Mouse (Mus musculus) regulatory T cell (primary cell): ENCODE measurements around the gene Ano1.

Experiments used
- in situ Hi-C: fragments of 300-600 bp; cut with MboI, MseI; formaldehyde crosslinking; loops from one replicate; pipeline ENCODE4 v1.15.1; 2025; ENCODE audit warnings: high pct_unique_total_duplicates

The Ano1 gene

DNA sequence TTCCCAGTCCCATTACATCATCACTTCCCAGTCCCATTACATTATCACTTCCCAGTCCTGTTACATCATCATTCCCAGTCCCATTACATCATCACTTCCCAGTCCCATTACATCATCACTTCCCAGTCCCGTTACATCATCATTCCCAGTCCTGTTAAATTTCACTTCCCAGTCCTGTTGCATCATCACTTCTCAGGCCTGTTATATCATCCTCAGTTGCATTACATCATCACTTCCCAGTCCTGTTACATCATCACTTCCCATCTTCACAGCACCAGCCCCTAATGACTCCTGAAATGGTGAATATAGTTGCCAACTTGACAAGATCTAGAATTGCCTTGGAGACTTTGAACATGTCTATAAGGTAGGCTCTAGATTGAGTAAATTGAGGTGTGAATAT is 17.1 kb upstream of the Ano1 start:
- in situ Hi-C loops, result no loop called here

DNA sequence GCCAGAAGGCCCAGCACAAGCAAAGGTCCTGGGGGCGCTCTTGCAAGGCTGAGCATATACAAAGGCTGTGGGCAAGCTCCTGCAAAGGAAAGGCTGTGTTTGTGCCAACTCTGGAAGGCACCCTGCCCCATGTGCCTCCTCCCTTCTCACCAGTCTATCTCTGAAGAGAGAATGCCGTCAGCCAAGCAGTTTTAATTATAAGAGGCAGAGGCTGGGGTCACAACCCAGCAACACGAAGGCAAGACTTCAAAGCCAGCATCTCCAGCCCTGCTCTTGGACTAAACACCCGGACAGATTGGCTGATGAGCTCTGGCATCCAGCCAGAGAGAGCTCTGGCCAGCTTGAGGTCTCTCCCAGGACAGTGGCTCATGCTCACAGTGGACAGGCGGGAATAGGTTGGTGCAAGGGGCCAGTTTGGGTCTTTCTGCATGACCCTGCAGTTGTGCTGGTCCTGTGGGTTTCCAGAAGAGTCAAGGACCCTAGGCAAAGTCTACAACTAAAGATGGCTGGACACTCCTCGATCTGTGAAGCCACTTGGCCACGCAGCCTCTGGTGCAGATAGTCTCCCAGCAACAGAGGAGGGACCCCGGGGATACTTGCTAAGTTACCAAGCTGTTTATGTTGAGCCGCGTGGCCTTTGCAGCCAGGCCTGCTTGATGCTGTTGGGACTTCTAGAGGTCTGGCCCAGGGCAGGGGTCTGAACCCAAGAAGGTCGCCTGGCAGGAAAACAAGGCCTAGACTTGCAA is 12.9 kb upstream of the Ano1 start:
- in situ Hi-C loops, result no loop called here

DNA sequence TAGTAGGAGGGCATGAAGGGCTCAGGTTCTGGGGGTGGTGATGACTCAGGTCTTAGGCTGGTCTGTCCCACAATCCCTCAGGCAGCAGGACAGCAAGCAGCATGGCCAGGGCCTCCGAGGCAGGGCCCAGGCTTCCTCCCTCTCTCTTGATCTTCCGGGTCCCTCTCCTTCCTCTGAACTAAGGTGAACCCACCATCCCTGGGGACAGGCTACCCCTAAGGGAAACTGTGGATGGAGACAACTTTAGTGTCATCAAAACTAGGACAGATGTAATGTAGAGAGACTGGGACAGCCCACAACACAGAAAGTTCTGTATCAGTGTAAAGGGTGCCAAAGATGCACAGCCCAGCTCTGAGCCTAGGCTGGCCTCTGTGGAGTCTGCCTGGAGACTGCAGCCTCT is 12.2 kb upstream of the Ano1 start:
- in situ Hi-C loops, result no loop called here

DNA sequence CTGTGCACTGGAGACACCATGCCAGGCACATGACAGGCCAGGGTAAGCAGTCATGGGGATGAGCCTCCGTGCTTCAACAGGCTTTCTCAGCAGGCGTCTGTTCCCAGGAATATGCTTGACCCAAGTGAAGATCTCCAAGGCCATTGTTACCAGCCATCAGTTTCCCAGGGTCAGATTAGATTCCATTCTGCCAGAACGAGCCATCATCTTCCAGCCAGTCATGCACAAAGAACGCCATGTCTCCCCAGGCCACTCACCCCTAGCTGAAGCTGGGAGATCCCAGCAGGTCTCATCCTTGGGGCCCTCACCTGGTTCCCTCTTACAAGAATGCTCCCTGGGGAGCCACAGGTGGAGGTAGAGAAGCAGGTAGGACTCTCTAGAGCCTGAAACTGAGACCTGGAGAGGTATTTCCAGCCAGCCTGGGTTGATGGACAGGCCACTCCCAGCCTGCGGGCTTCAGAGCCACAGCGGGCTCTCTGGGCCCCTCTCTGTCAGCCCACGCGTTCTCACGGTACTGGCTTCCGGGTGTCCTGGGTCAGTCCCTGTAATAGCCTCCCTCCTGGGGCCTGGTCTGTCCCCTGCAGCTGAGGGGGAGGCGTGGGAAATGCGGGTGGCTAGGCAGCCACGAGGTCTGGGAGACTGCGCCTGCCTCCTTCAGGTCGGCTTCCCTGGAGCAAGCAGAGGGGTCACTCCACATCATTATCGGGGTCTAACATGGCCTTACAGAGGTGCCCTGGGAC is 10.9 kb upstream of the Ano1 start:
- in situ Hi-C loops, result no loop called here

DNA sequence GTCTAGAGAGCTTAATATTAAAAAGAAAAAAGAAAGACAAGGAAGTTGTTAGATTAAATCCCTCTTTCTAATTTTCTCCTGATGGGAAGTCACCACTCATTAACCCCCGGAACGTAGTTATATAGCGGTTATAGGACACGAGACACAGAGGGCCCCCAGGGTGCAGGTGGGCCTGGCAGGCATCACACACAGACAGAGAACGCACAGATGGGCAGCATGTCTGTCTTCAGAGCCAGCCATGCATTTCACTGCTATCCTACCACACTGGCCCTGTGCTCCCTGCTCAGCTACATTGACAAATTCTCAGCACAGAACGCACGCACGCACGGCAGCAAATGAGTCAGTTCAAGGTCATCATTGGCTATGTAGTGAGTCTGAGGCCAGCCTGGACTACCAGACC is 8.5 kb upstream of the Ano1 start:
- in situ Hi-C loops, result no loop called here

DNA sequence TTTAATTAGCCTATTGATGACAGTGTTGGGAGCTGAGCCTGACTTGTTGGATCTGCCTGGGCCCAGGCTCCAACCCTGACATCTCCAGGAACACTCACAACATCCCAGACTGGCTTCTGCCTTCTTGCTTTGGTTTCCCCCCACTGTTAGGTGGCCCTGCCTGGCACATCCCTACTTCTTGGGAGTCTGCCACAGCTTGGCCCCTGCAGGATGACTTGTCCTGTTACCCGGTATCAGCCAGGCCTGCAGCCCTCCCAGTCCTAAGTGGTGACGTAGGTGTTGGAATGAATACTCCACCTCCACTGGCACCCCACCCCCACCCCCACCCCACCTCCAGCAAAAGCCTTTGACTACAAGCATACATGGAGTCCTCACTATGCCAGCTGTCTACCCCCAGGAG is 7.7 kb upstream of the Ano1 start:
- in situ Hi-C loops, result no loop called here

DNA sequence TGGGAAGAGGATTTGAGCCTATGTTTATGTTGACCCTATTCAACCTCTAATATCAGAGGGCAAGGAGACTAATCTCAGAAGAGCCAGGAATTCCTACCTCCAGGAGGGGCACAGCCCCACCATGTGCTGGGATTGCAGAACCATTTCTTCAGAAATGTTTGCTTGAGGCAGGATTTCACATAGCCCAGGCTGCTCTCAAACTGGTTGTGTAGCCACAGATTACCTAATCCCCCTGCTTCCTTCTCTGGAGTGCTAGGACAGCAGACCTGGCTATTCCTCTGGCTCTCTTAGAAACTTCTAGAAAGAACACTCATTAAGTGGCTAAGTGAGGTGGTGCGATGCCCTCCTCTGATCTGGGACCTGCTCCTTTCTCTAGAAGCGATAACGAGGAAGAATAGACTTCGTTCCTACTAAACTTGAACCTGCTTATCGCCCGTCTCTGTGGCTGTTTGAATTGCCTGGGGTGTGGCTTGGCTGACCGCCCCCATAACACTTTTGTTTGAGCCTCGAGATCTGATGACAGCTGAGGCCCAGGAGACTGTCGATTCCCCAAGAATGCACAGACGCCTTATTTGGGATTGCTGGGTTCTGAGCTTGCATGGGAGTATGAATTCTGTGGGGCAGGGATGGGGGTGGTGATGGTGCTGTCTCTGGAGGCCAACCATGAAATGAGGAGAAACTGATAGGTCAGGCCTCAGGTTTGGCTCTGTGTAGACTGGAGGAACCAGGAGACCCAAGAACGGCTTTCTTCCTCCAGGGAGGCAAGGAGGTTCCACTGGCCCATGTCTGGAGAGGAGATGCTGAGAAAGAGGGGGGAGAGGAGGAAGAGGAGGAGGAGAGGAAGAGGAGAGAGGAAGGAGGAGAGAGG is 4.0 kb upstream of the Ano1 start:
- in situ Hi-C loops, result no loop called here

DNA sequence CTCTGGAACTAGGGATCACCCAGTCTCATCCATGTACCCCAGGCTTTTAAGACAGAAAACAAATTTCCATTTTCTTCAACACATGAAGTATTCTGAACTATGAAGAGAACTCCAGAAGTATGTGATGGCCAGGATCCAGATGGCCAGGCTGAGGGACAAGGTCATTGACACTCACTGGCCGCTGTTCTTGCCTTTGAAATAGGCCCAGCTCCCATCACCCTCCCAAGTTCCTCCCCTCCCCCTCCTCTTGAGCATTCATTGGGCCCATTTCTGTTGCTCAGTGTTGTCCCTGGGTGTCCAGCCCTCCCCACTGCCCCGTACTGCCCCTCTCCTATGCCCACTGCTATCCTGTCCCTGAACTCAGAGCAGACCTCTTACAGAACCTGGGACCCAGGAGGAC is 2.9 kb upstream of the Ano1 start:
- in situ Hi-C loops, result no loop called here

DNA sequence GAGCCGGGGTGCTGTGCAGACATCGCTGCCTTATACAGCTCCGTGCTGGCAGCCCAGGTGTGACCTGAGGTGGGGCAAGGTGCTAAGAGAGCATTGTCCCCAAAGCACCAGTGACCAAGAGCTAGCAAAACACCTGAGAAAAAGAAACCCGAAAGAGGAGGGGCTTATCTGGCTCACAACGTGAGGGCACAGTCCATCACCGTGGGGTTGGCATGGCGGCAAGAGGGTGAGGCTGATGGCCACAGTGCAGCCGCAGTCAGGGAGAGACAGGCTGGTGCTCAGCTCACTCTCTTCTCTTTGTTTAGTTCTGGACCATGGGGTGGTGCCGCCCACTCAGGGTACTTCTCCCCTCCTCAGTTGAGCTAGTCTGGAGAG is 1.9 kb upstream of the Ano1 start:
- in situ Hi-C loops, result no loop called here

DNA sequence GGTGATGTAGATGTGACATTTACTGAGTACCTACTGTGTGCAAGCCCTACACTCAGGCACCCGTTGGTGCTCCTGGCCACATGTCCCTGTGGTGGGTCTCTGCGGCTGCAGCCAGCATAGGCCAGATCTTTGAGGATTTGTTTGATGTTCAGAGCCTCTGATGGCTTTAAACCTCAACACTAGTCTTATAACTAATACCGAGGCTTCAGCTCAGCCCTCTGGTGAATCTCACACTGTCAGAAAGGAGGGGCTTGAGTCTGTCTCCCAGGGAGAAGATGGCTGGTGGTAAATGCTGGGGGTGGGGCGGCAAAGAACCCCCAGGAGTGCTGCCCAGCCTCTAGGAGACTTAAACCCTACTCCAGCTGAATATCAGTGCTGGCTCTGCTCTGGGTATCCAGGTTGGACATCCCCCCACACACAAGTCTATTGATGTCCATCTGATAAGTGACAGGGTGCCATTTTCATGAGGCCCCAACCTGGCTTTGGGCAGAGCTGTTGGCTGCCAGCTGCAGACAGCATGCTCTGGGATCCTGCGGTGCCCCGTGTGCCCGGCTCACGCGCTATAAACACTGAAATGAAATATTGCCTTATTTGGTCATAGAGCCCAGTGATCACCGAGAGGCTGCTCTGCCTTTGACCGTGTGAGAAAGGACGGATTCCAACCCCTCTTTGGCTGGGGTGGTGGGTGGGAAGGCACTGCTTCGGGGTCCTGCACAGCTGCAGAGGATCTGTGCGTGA is 1.3 kb upstream of the Ano1 start:
- in situ Hi-C loops, result no loop called here

DNA sequence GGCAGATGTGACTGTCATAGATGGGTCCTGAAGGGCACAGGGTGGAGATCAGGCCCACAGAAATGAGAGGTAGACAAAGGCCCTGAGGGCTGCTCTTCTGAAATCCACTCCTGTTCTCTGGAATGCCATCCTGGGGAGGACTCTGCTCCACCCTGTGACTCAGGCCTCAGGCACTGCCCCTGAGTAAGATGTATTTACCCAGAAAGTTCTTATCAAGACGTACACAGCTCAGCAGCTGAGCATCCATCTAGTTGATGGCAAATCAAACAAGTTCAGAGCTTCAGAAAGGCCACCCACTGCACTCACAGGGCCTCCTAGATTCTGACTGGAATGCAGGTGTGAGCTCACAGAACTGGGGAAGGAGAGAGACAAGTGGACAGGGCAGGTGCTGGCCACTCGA is 4.0 kb downstream of the Ano1 start:
- in situ Hi-C loops, result no loop called here

DNA sequence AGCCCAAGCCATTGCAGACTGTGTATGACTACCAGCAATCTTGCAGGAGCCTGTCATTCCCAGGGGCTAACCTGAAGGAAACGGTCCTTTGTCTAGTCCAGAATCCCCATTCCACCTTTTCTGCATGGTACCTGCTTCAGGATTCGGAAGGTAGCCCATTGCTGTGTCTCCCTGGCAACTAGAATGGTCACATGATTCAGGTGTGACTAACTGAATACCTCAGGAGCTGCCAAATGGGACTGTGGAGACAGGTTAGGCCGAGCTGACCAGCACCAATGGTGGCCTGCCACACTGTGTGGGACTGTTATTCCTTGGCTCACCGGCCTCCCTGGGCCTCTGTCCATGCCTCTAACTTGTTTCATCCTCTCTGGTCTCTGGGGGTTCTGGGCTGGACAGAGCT is 5.3 kb downstream of the Ano1 start:
- in situ Hi-C loops, result no loop called here

DNA sequence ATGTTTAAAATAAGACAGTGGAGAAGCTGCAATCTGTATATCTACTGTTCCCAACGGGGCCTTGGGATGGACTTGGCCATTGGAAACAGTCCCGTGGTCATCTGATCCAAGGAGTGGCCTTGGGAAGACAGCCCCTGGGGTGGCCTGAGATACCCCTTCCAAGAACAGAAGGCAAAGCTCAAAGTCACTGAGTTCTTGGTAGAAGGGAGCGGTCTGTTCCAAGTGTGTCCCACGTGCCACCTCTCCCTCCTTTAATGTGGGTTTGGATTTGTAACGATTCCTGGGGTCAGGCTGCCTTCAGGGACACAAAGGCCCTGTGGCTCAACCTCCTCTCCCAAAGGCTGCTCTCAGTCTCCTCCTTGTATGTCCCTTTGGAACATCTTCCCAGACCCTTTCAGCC is 7.9 kb downstream of the Ano1 start:
- in situ Hi-C loops, result no loop called here

DNA sequence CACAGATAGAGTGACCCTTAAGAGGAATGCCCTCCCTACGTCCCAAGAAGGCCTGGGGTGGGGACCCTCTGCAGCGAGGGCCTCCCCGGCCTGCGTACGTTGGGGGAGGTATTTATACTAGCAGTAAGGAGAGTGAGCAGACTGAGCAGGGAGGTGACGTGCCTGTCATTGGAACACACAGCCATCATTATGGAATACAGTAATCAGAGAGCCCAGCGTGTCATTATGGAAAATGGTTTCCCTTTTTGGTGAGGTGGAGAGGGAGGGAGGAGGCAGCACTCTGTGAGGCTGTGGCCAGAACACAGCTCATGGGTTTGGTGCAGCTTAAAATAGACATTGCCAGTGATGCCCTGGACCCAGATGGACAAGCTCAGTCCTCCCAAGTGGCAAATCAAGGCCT is 11.1 kb downstream of the Ano1 start:
- in situ Hi-C loops, result no loop called here

DNA sequence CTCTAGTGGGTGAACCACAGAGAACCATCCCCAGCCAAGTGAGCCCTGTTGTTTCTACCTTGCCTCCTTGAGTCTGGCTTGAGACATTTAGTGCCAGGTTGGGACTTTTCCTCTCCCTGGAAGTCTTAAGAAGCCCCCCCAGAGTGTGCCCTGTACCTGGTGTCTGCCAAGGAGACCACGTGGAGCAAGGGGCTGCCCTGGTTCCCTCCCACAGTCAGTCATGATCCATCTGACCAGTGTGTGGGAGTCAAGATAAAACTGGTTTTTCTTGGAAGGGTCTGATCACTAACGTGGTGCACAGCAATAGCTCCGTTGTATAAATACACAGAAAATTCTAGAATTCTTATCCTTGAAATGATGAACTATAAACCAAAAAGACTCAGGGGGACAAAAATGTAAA is 12.0 kb downstream of the Ano1 start:
- in situ Hi-C loops, result no loop called here

DNA sequence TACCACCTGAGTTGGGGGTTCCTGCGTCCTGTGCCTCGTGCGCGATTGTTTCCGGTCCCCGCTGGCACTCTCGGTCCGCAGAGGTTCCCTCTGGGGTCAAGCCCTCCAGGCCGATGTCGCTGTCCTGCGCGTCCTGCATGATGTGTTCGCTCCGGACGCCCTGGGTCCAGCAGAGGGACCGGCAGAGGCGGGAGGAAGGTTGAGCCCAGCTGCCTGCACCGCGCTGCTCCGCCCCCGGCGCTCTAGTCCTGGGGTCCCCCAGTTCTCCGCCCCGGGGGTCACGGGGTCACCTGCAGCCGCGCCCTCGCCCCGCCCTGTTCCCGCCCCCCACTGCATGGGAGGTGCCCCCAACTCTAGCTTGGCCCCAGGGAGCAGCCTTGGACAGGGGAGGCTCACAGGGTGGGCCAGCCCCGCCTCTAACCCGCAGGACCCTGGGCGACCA is 13.4 kb downstream of the Ano1 start:
- in situ Hi-C loops, result no loop called here

DNA sequence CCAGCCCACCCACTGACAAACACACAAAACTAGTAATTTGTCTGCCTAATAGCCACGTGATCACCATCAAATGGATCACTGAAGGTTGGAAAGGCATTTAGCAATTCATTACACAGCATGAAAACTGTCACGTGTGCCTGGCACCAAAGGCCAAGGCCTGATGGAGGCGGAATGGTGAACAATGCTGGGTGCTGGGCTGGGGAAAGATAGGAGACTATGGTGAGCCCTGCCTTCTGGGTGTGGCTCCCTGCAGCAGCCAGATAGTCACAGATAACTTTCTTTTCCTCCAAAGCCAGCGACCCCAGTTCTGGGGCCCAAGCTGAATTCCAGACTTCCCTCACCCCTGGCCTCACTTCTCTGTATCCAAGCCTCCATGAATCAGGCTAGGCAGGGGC is 19.9 kb downstream of the Ano1 start:
- in situ Hi-C loops, result no loop called here

DNA sequence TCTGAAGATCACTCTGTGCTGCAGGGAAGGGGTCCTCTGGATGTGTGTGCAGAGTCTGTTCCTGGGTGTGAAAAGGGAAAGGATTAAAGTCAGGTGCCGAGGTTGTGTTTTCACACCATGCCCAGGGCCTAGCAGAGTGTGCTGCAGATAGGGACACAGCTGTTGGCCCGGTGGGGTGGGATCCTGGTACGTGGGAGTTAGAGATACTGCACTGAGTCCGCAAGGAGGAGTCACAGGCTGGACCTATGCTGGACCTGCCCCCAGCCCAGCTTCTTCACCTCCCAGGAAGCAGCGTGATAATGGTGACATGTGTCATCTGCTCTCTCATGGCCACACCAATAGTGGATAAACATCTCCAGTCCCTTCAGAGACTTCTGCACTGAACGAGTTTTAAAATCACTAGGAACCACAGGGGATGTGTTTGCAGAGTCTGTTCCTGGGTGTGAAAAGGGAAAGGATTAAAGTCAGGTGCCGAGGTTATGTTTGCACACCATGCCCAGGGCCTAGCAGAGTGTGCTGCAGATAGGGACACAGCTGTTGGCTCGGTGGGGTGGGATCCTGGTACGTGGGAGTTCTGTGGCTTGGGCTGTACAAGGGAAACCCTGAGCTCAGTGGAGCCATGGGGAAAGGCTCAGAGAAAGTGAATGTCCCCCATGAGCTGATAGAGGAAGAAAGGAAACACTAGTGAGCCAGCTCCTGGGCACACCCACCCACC is 20.4 kb downstream of the Ano1 start:
- in situ Hi-C loops, result no loop called here

DNA sequence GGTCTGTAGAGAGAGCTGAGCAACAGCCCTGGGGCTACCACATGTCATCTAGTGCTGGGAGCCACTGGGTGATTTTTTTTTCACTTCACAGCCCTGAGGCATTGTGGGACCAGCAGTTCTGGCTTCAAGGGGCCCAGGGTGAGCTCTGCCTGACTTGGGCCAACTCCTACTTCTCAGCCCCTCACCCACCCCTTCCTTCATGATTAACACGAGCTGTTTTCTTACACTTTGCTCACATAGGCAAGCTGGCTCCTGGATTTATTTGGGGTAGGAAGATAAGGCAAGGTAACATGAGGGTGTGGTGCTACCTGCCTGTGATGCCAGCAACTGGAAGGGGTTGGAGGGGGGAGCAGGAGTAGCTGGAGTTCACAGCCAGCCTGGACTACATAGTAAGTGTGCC is 27.5 kb downstream of the Ano1 start:
- in situ Hi-C loops, result no loop called here

DNA sequence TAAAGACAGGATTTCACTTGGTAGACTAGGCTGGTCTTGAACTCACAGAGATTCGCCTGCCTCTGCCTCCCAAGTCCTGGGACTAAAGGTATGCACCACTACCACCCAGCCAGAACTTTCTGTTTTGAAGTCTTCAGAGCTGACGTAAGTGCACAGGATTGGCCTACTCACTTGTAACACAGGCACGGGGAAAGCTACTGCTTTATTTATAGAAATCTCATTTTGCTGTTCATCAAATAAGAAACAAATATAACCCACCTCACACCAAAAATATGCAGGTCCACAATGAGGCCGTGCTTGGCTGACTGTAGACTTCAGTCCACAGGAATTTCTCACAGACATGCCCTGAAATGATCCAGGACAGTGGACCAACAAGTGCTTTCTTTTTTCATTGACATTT is 31.8 kb downstream of the Ano1 start:
- in situ Hi-C loops, result no loop called here

DNA sequence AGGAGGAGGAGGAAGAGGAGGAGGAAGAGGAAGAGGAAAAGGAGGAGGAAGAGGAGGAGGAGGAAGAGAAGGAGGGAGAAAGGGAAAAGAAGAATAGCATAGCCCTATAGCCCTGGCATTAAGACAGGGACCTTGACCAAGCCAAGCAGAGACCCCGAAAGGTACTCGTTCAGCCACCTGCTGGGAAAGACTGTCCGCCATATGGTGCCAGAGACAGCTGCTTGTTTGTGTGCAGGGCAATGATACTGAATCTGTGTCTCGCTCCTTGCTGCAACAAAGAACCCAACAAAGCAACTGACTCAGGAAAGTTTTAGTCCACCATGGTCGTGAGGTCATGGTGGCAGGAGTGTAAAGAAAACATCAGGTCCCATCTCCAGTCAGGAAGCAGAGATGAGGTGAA is 34.0 kb downstream of the Ano1 start:
- in situ Hi-C loops, result no loop called here
